Mouse (Mus musculus): ENCODE results near the gene Aff1.

The Aff1 gene

GRCm38 (mm10) chr5:103746561-103747085 lies 54.4 kb downstream of the Aff1 start:
- DNase-seq (ENCODE audit: extremely low read depth, insufficient read length, low spot score): no peak

DNA sequence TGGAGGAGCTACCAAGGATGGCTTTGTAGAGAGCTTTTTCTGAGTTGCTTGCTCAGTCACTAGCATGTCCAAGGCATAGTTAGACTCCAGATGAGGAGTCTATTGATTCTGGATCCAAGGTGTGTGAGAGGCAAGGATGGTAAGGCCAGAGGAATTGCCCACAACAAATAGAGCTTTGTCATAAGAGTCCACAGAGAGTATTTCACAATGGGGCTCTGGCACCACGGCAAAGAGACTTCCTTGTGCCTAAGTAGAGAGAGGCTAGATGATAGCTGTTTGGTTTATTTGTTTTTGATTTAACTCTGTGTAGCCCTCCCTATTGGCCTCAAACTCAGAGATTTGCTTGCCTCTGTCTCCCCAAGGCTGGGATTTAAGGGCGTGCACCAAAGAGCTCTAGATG lies 54.9 kb downstream of the Aff1 start:
- no peak for DNase-seq (ENCODE audit: extremely low read depth, insufficient read length, low spot score)

DNA sequence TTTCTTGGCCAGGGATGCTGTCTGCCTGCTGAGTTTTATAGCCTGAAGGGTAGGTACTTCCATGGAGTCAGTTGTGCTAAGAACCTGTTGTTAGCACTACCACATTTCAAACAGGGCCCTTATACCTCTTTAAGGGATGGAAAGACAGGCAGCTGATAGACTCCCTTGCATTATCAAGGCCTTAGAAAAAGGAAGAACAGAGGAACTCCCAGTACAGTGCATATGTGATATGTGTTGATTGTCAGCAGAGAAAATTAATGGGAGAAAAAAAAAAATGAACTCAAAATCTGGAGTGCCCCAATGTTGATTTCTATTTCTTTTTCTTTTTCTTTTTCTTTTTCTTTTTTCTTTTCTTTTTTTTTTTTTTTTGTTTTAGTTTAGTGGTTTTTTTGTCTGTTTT lies 56.2 kb downstream of the Aff1 start:
- no peak for DNase-seq (ENCODE audit: extremely low read depth, insufficient read length, low spot score)

DNA sequence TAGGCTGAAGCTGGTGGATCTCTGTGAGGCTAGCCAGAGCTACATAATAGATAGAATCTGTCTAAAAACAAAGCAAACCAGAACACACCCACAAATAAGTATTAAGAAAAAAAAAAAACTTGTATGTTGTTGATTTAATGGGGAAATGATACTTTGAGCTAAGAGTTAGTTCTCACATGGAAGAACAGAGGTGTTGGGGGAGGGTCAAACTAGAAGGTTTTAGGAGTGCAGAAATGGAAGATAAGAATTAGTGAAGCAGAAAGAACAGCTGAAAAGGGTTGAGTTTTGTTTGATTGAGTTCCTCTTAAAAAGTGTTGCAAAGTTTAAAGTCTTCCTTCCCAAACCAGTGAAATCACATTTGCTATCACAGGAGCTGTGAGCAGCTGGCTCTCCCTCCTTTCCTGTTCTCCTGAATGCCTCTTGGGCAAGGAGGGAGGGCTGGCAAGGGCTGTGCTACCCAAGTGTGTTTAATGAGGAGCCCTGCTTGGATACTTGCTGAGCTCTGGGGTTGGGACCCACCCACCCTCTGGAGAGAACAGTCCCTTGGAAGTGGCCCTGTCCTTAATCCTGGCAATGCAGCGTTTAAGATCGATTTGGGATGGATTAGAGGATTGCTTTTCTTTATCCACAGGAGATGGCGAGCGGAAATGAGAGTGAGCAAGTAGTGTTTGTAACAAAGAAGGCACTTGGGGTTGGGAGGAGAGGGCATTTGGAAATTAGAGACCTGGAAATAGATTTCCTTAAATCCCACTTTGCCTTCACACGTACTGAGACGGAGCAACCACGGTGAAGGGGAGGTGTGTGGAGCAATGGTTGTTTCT lies 57.5 kb downstream of the Aff1 start:
- no peak for DNase-seq (ENCODE audit: extremely low read depth, insufficient read length, low spot score)

DNA sequence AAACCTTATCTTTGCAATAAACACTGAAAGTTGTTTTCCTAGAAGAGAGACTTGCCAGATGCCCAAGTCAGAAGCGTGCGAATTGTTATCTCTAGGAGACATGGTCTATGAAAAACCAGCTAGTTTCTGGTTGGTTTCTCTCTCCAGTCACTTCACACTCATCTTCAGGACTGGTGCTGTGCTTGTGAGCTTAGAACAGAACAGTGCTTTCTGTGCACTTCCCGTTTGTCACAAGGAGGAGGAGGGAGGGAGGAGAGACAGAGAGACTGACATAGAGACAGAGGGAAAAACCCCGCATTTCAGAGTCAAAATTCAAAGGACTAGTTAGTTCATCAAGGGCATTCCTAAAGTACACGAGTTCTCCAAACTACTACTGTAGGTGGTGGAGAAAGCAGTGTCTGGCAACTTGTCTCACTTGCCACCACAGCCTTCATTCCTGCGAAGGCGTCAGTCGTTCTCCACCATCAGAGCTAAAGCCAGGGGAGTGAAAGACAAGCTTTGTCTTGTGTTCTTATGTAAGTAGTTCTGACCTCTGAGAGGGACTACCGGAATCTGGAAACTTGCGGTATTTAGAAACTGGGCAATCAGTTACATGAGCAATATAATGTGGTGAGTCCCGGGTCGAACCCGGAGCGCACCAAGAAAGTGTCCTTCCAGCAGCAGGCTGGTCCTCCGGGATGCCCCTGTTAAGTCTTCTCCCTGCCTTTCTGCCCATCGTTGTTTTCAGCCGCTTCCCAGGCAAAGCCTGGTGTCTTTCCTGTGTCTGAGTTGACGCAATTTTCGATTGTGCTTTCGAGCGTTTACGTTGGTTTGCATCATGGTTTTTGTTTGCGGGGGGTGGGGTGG lies 60.7 kb downstream of the Aff1 start:
- DNase-seq (ENCODE audit: extremely low read depth, insufficient read length, low spot score): peak; percentile 69

DNA sequence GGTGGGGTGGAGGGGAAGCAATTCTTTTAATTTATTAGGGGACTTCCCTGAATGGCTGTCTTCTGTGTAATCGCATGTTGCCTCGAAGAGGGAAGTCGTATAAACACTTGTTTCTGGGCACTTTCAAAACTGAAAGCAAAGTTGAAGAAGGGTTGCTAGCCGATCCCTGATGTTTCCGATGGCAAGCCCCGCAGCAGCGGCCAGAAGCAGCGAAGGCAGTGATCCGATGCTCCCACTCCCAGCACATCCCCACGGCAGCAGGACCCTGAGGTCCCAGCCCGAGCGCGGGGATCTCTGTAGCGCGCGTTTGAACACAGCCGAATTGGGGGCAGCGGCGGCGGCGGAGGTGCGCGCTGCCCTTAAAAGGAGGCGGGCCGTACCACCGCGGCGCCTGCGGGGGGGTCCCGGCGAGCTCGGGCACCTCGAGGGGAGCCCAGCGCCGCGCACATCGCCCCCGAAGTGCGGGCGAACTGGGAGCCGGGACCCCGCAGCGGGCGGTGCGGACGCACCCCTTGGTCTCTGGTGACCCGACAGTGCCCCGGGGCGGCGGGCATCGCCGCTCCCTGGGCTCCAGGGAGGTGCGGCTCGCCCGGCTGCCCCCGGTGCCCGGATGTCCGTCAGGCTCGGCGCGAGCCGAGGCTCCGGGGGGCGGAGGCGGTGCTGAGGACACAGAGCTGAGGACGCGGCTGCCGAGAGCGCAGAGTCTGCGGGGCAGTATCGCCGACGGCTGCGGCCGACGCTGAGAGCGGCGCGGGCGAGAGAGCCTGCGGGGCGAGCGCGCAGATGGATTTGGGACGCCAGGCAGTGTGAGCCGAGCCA lies 61.5 kb downstream of the Aff1 start:
- DNase-seq (ENCODE audit: extremely low read depth, insufficient read length, low spot score): peak; percentile 89

- peak; percentile 32 for DNase-seq (ENCODE audit: extremely low read depth, insufficient read length, low spot score)
These were observed 62.4 kb downstream of the Aff1 start for GRCm38 (mm10) chr5:103754330-103755134.

GRCm38 (mm10) chr5:103755135-103755487 lies 62.9 kb downstream of the Aff1 start:
- DNase-seq (ENCODE audit: extremely low read depth, insufficient read length, low spot score): no peak

GRCm38 (mm10) chr5:103756231-103756714 lies 64.1 kb downstream of the Aff1 start:
- peak; percentile 20 for DNase-seq (ENCODE audit: extremely low read depth, insufficient read length, low spot score)

DNA sequence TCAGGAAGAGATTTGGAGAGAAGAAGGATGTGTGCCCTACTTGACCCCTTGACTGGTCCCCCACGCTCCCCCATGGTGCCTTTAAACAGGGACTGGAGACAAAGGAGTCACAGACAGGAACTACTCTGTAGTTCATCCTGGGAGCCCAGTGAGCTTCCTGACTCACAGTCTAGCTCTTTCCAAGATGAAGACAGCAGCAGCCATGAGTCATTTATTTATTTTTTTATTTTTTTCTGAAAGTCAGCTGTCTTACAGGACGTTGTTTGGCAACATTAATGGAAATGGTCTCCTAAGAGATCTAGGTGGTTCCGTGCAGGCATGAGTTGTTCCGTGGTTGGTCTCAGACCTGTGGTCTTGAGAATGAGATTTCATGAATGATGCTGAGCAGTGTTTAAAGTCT lies 66.3 kb downstream of the Aff1 start:
- DNase-seq (ENCODE audit: extremely low read depth, insufficient read length, low spot score): peak; percentile 49

- no peak for DNase-seq (ENCODE audit: extremely low read depth, insufficient read length, low spot score)
These were observed 67.6 kb downstream of the Aff1 start for GRCm38 (mm10) chr5:103759489-103760424.

- peak; percentile 45 for DNase-seq (ENCODE audit: extremely low read depth, insufficient read length, low spot score)
These were observed 68.4 kb downstream of the Aff1 start for GRCm38 (mm10) chr5:103760425-103761131.

- DNase-seq (ENCODE audit: extremely low read depth, insufficient read length, low spot score): no peak
These were observed 69.6 kb downstream of the Aff1 start for GRCm38 (mm10) chr5:103761754-103762153.

DNA sequence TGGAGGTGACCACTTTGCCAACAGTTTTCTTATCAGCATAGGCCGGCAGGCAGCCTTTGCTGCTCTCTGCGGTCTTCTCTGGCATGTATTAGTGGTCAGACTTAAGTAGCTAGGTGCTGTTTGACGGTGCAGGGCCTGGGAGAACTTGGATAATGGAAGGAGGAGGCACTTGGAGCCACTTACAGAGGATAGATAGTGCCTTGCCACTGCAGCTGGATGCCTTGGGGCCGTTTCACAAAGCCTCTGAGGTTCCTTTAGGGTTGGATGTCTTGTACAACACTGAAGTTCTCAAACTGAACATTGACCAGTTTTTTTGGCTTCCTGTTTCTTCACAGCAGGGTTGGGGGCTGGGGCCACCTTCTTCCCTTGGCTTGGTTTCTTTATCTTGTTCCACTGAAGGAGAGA lies 70.7 kb downstream of the Aff1 start:
- DNase-seq (ENCODE audit: extremely low read depth, insufficient read length, low spot score): no peak

- DNase-seq (ENCODE audit: extremely low read depth, insufficient read length, low spot score): no peak
These were observed 73.2 kb downstream of the Aff1 start for GRCm38 (mm10) chr5:103765356-103765755.

- DNase-seq (ENCODE audit: extremely low read depth, insufficient read length, low spot score): no peak
These were observed 73.7 kb downstream of the Aff1 start for GRCm38 (mm10) chr5:103765758-103766431.

- DNase-seq (ENCODE audit: extremely low read depth, insufficient read length, low spot score): no peak
These were observed 74.2 kb downstream of the Aff1 start for GRCm38 (mm10) chr5:103766432-103766815.

DNA sequence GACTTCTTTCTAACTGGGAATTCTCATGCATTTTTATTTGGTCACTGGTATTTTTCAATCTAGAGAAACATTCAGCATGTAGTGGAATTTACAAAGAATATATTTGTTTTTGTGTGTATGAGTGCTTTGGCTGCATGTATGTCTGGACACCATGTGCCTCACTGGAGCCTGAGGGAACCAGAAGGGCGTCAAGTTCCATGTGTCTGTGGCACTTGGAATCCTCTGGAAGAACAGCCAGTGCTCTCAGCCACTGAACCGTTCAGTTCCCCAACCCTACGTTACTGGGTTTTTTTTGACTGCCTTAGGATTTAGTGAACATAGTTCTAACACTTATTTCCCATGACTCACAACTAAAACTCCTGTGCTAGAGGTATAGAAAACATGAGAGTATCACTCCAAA lies 76.8 kb downstream of the Aff1 start:
- DNase-seq (ENCODE audit: extremely low read depth, insufficient read length, low spot score): no peak
